Mouse (Mus musculus) megakaryocyte, embryonic 14.5 days (primary cell): ENCODE measurements at regions not wholly inside any gene's neighbourhood (a gene's known extent, or its start where the extent isn't known, plus 50 kb on each side); places are given as distances from the start of the nearest gene placed in this dataset.

Source experiments
- FLI1 ChIP-seq: IDR thresholded peaks from 2 replicates; pipeline ENCODE4 v1.6.1; 2012; ENCODE audit warnings: low read length, inconsistent platforms, mixed read lengths
- GATA1 ChIP-seq: IDR thresholded peaks from 3 replicates; pipeline ENCODE4 v1.6.1; 2012; ENCODE audit warnings: mixed read lengths, low read length, inconsistent platforms, borderline replicate concordance

GRCm38 (mm10) chr12:16012081-16012480, 195.4 kb upstream of the Trib2 start:
- TF ChIP-seq GATA1 (no peak), FLI1 (no peak)
